Mouse (Mus musculus) left cerebral cortex, adult 18-20 months (tissue): ENCODE data around the gene Xpc. TPM values are rescaled to one million over a fixed set of nuclear protein-coding genes. Genes with fewer than 3 reads are reported as not detected.
A peak's percentile ranks its signal among the peaks of the same experiment; 100 is the strongest.

ENCODE experiments used
- DNase-seq, 2 experiments: peaks; one replicate each; pipeline ENCODE4 v3.0.0; 2021 to 2022; ENCODE audit warnings: low spot score in 2 of 2, mixed read lengths in 1 of 2
- long read RNA-seq, 2 experiments: library from polyadenylated mRNA; stranded (forward); transcript quantifications; one replicate each; pipeline ENCODE4 v2.0.0; 2021
- total RNA-seq, 2 experiments: library from RNA; stranded (reverse); gene quantifications; 2 replicates each; pipeline ENCODE4 v1.2.3; 2021

Gene Xpc
- total RNA-seq: 10 to 100 TPM; 11.5 to 14.9 TPM
- long read RNA-seq, experiment 1, transcript Xpc-201 (16 exons, 3,634 nt): major isoform, 19 of 22 reads
- long read RNA-seq, experiment 1, partial matches to known transcripts: 2 of 22 reads
- long read RNA-seq, experiment 1, other reads (novel, unspliced or antisense): 1 of 22 reads
- long read RNA-seq, experiment 2, transcript Xpc-201 (16 exons, 3,634 nt): major isoform, 9 of 14 reads
- long read RNA-seq, experiment 2, partial matches to known transcripts: 4 of 14 reads
- long read RNA-seq, experiment 2, other reads (novel, unspliced or antisense): 1 of 14 reads

- DNase-seq: peak; percentile 98 to 99
Observed at GRCm38 (mm10) chr6:91515545-91516449, at the start of gene Xpc, which contains the start of gene Lsm3. TSS of gene Xpc (minus strand) at chr6:91515888. TSS of gene Lsm3 (plus strand) at chr6:91515928.

- DNase-seq: no peak
Observed at GRCm38 (mm10) chr6:91563031-91563430, 47.3 kb upstream of the Xpc start.

GRCm38 (mm10) chr6:91560186-91560585, 44.5 kb upstream of the Xpc start:
- DNase-seq: no peak

- DNase-seq: peak; percentile 49 to 65
Observed at GRCm38 (mm10) chr6:91559371-91559770, 43.7 kb upstream of the Xpc start.

GRCm38 (mm10) chr6:91558565-91558964, 42.9 kb upstream of the Xpc start:
- no peak for DNase-seq

GRCm38 (mm10) chr6:91552693-91553092, 37.0 kb upstream of the Xpc start:
- DNase-seq: no peak

- DNase-seq: no peak
Observed at GRCm38 (mm10) chr6:91551671-91552070, 36.0 kb upstream of the Xpc start.

- DNase-seq: no peak
Observed at GRCm38 (mm10) chr6:91549621-91550020, 33.9 kb upstream of the Xpc start.

GRCm38 (mm10) chr6:91547313-91547712, 31.6 kb upstream of the Xpc start:
- DNase-seq: no peak

- no peak for DNase-seq
Observed at GRCm38 (mm10) chr6:91546241-91546884, 30.7 kb upstream of the Xpc start.

GRCm38 (mm10) chr6:91543056-91543455, 27.4 kb upstream of the Xpc start:
- DNase-seq: no peak

- DNase-seq: no peak
Observed at GRCm38 (mm10) chr6:91541276-91541675, 25.6 kb upstream of the Xpc start.

- DNase-seq: no peak
Observed at GRCm38 (mm10) chr6:91536047-91536765, 20.5 kb upstream of the Xpc start.

- no peak for DNase-seq
Observed at GRCm38 (mm10) chr6:91535231-91535630, 19.5 kb upstream of the Xpc start.

- DNase-seq: no peak
Observed at GRCm38 (mm10) chr6:91534268-91534667, 18.6 kb upstream of the Xpc start.

GRCm38 (mm10) chr6:91533771-91534170, 18.1 kb upstream of the Xpc start:
- DNase-seq: no peak

- DNase-seq: no peak
Observed at GRCm38 (mm10) chr6:91533359-91533758, 17.7 kb upstream of the Xpc start.

GRCm38 (mm10) chr6:91532661-91533060, 17.0 kb upstream of the Xpc start:
- DNase-seq: no peak

- no peak for DNase-seq
Observed at GRCm38 (mm10) chr6:91531276-91531675, 15.6 kb upstream of the Xpc start.

GRCm38 (mm10) chr6:91530673-91531072, 15.0 kb upstream of the Xpc start:
- DNase-seq: no peak

GRCm38 (mm10) chr6:91528265-91528664, 12.6 kb upstream of the Xpc start:
- DNase-seq: no peak
